9 mouse cellular contexts compared by ENCODE assay signal in genomic region chr16:32815160-32815605, GRCm38 (mm10). TPM values are rescaled to one million over a fixed set of nuclear protein-coding genes. Genes with fewer than 3 reads are reported as not detected.
A peak's percentile ranks its signal among the peaks of the same experiment; 100 is the strongest.
DNase-seq lines count a peak whose midpoint lies in the region; ATAC-seq and TF ChIP-seq lines count a peak whose summit lies in the region.
"Had no signal": no experiment of that assay in that cellular context is flagged by ENCODE, and none has a peak within 500 bp of the region (broad histone marks: within the 10 kb centered on the region; RNA-seq: fewer than 3 reads in every experiment).

No protein-coding gene starts in this region.

- peak overlapping the region; percentile 62 for H3K27ac ChIP-seq in lung, embryonic 15.5 days
- peak overlapping the region; percentile 92 for H3K27ac ChIP-seq in gastrocnemius, adult 2 months
- H3K27ac ChIP-seq in kidney, adult 2 months (ENCODE audit: insufficient read depth, low read depth, low read length) = peak overlapping the region; percentile 11; the same call in 1 of the 2 replicates
- H3K27ac ChIP-seq in midbrain, embryonic 10.5 days (replicated peaks) = no peak overlapping the region
- H3K27ac ChIP-seq: macrophage had no signal

- intact Hi-C loops in gastrocnemius, adult 2 months (cut with DNase I) = loop anchor here (5.0 kb wide), 1 partner anchor 52 kb away; no protein-coding TSS in a partner anchor

- peak overlapping the region; percentile 56 for H3K4me2 ChIP-seq in lung, embryonic 15.5 days

- 0 out of 2 replicates have a peak overlapping the region, but pooled peaks have one; percentile 27 for H3K9ac ChIP-seq in lung, embryonic 15.5 days

- H3K36me3 ChIP-seq in lung, embryonic 15.5 days = no peaks in the 10 kb centered on the region
- H3K36me3 ChIP-seq in kidney, adult 2 months (ENCODE audit: control insufficient read depth, insufficient read depth, low read length) = no peaks in the 10 kb centered on the region
- no peaks in the 10 kb centered on the region for H3K36me3 ChIP-seq in midbrain, embryonic 10.5 days

- no peak for TF ChIP-seq POLR2A in lung, adult 2 months (IDR thresholded peaks at IDR 0.05; ENCODE audit: borderline replicate concordance, extremely low read depth, low read depth, low read length)
- TF ChIP-seq POLR2A in kidney, adult 2 months (IDR thresholded peaks at IDR 0.05; ENCODE audit: low read depth, low read length) = no peak

- TF ChIP-seq CTCF in lung, adult 2 months (IDR thresholded peaks at IDR 0.05; ENCODE audit: insufficient read depth, low read length) = no peak
- TF ChIP-seq CTCF in gastrocnemius, adult 2 months (IDR thresholded peaks at IDR 0.05) = no peak
- no peak for TF ChIP-seq CTCF in kidney, adult 2 months (conservative IDR thresholded peaks at IDR 0.05; ENCODE audit: insufficient read depth, insufficient read length, low read depth, low read length)

- 8% methylated on average over 6 of the region's 6 CpGs for WGBS in lung, embryonic 15.5 days
- 35% methylated on average over 6 of the region's 6 CpGs for WGBS in lung, adult 2 months
- WGBS in kidney, adult 2 months = 9% methylated on average over 6 of the region's 6 CpGs
- 13% methylated on average over 6 of the region's 6 CpGs for WGBS in midbrain, embryonic 10.5 days

- H3K4me1 ChIP-seq in lung, embryonic 15.5 days = peaks cover 18% of the 10 kb centered on the region
- H3K4me1 ChIP-seq in lung, adult 2 months (ENCODE audit: control insufficient read depth, insufficient read depth, low read length) = no peaks in the 10 kb centered on the region
- peaks cover 14% of the 10 kb centered on the region; the same call in 1 of the 2 replicates for H3K4me1 ChIP-seq in kidney, adult 2 months (ENCODE audit: control insufficient read depth, insufficient read depth, low read length)
- H3K4me1 ChIP-seq in midbrain, embryonic 10.5 days = peaks cover 19% of the 10 kb centered on the region

- peak; percentile 37 for ATAC-seq in lung, embryonic 15.5 days (ENCODE audit: borderline replicate concordance, extremely low read depth, low FRiP score, low TSS enrichment)

- H3K4me3 ChIP-seq in lung, embryonic 15.5 days = peak overlapping the region; percentile 30
- no peak overlapping the region for H3K4me3 ChIP-seq in lung, adult 2 months (replicated peaks; ENCODE audit: extremely low read depth, low read depth, low read length)
- peak overlapping the region; percentile 65 for H3K4me3 ChIP-seq in gastrocnemius, adult 2 months
- H3K4me3 ChIP-seq in kidney, adult 2 months (ENCODE audit: insufficient read depth, low read depth, low read length) = peak overlapping the region; percentile 46; the same call in 1 of the 2 replicates
- H3K4me3 ChIP-seq in midbrain, embryonic 10.5 days = peak overlapping the region; percentile 45

- H3K27me3 ChIP-seq in lung, embryonic 15.5 days = no peaks in the 10 kb centered on the region
- no peaks in the 10 kb centered on the region for H3K27me3 ChIP-seq in kidney, adult 2 months (replicated peaks; ENCODE audit: control insufficient read depth, insufficient read depth, low read length)
- H3K27me3 ChIP-seq in midbrain, embryonic 10.5 days (ENCODE audit: low read depth, poor library complexity, severe bottlenecking) = peaks cover 12% of the 10 kb centered on the region

- H3K9me3 ChIP-seq in lung, embryonic 15.5 days = no peaks in the 10 kb centered on the region
- no peaks in the 10 kb centered on the region for H3K9me3 ChIP-seq in midbrain, embryonic 10.5 days (replicated peaks)

- DNase-seq in lung, adult 2 months = no peak
- DNase-seq in gastrocnemius, adult 2 months = peak; percentile 82
- DNase-seq in kidney, adult 2 months = peak; percentile 76
- DNase-seq in midbrain, embryonic 10.5 days (ENCODE audit: low spot score) = peak; percentile 41
- DNase-seq in layer of hippocampus, postnatal 10 days (ENCODE audit: low spot score in 2 of 2) = no peak
- no peak for DNase-seq in layer of hippocampus, adult 11-12 months (ENCODE audit: low spot score)
- no peak for DNase-seq in adrenal gland, adult 8-10 months

RNA-seq across cellular contexts. Expression of gene Smbd1, which starts 4.9 kb away (rescaled TPM):
- not detected in 2 replicates for polyA plus RNA-seq in lung, embryonic 15.5 days (2015; fragmentation: Nextera tagmentation; extraction: Ambion mirVana)
- polyA plus RNA-seq in lung, adult 2 months (2012; rRNA removed) = 2.3 and 3.0 TPM in 2 replicates
- not detected for total RNA-seq in gastrocnemius, adult 2 months (2021)
- polyA plus RNA-seq in kidney, adult 2 months (2012; rRNA removed) = not detected in 2 replicates
- not detected in 2 replicates for polyA plus RNA-seq in midbrain, embryonic 10.5 days (2016; fragmentation: Nextera tagmentation; extraction: Ambion mirVana)
- total RNA-seq in layer of hippocampus, postnatal 10 days (2021) = not detected
- total RNA-seq in adrenal gland, adult 8-10 months (2022) = not detected
- polyA plus RNA-seq: macrophage had no signal

RNA-seq across cellular contexts. Expression of gene Muc20, which starts 17.9 kb away (rescaled TPM):
- polyA plus RNA-seq in lung, embryonic 15.5 days (2015; fragmentation: Nextera tagmentation; extraction: Ambion mirVana) = 0.04 and 0.09 TPM in 2 replicates
- polyA plus RNA-seq in lung, adult 2 months (2012; rRNA removed) = 9.0 and 11.8 TPM in 2 replicates
- under 1 TPM; 0.33 to 0.45 TPM for total RNA-seq in gastrocnemius, adult 2 months (2021)
- polyA plus RNA-seq in kidney, adult 2 months (2012; rRNA removed) = 39.2 and 41.8 TPM in 2 replicates
- polyA plus RNA-seq in midbrain, embryonic 10.5 days (2016; fragmentation: Nextera tagmentation; extraction: Ambion mirVana) = not detected in 2 replicates
- total RNA-seq in layer of hippocampus, postnatal 10 days (2021) = not detected
- total RNA-seq in adrenal gland, adult 8-10 months (2022) = under 1 TPM in 1 of 4 experiments, not detected in 3; 0.19 TPM
- polyA plus RNA-seq: macrophage had no signal

Comparison
In these comparisons a context has a peak if more than half of its experiments do, and no peak if none do; other contexts are left out.
1. DNase-seq: peak in gastrocnemius, adult 2 months (single experiment), kidney, adult 2 months (single experiment) and midbrain, embryonic 10.5 days (single experiment); none in lung, adult 2 months (single experiment), layer of hippocampus, postnatal 10 days (0 of 2), layer of hippocampus, adult 11-12 months (single experiment) and adrenal gland, adult 8-10 months (single experiment).